In genomic region chr6:115480322-115481017, GRCm38 (mm10) we compare ENCODE assay signal across 9 mouse cellular contexts.
DNase-seq lines count a peak whose midpoint lies in the region; ATAC-seq and TF ChIP-seq lines count a peak whose summit lies in the region.
"Had no signal": no experiment of that assay in that cellular context is flagged by ENCODE, and none has a peak within 500 bp of the region (broad histone marks: within the 10 kb centered on the region; RNA-seq: fewer than 3 reads in every experiment).

No protein-coding gene starts in this region.

- peak overlapping the region; percentile 80 for H3K4me3 ChIP-seq in megakaryocyte, embryonic 14.5 days (replicated peaks)
- H3K4me3 ChIP-seq: midbrain, embryonic 12.5 days had no signal

- CTCF ChIA-PET in Patski (lab: Charles Lee) = interaction anchor here (0.7 to 2.4 kb wide), 4 partner anchors 12 to 42 kb away, joined by 3 to 5 read pairs (median 3); no protein-coding TSS in a partner anchor

- H3K27me3 ChIP-seq in Patski = no peaks in the 10 kb centered on the region
- no peaks in the 10 kb centered on the region for H3K27me3 ChIP-seq in megakaryocyte, embryonic 14.5 days (replicated peaks)

- peak; percentile 39 for DNase-seq in gastrocnemius, adult 18-20 months (ENCODE audit: low spot score)
- no peak for DNase-seq in gastrocnemius, postnatal 10 days
- DNase-seq in Patski (ENCODE audit: low read depth, low spot score) = no peak
- DNase-seq in heart, adult 9 months (ENCODE audit: low spot score in 2 of 2) = peak; percentile 74 to 77
- DNase-seq in kidney, postnatal 10 days = peak; percentile 61
- no peak for DNase-seq in testis, postnatal 14 days (ENCODE audit: low spot score)
- DNase-seq in cerebellum, adult 8-10 months = no peak

- TF ChIP-seq CTCF in Patski (IDR thresholded peaks at IDR 0.05) = no peak

- H3K4me1 ChIP-seq in megakaryocyte, embryonic 14.5 days = peaks cover 98% of the 10 kb centered on the region

- H3K9me3 ChIP-seq in megakaryocyte, embryonic 14.5 days = no peaks in the 10 kb centered on the region
- H3K9me3 ChIP-seq: midbrain, embryonic 12.5 days had no signal

- in situ Hi-C loops in Patski (cut with MboI; ENCODE audit: low pct_unique_long_range_greater_than_20kb) = no loop called here

- POLR2A ChIA-PET in Patski (lab: Charles Lee) = interaction anchor here (1.3 kb wide), 1 partner anchor 9 kb away, joined by 3 read pairs; no protein-coding TSS in a partner anchor

- H3K36me3 ChIP-seq in megakaryocyte, embryonic 14.5 days (replicated peaks; ENCODE audit: low read length) = peaks cover 75% of the 10 kb centered on the region
- H3K36me3 ChIP-seq: midbrain, embryonic 12.5 days had no signal

- peak; percentile 46 for ATAC-seq in Patski

Comparison
In these comparisons a context has a peak if more than half of its experiments do, and no peak if none do; other contexts are left out.
1. DNase-seq: peak in gastrocnemius, adult 18-20 months (single experiment), heart, adult 9 months (2 of 2) and kidney, postnatal 10 days (single experiment); none in gastrocnemius, postnatal 10 days (single experiment), Patski (single experiment), testis, postnatal 14 days (single experiment) and cerebellum, adult 8-10 months (single experiment).